Mouse (Mus musculus) monocyte, adult 5-6 weeks (primary cell): ENCODE measurements around the gene Sntb2. TPM values are rescaled to one million over a fixed set of nuclear protein-coding genes. Genes with fewer than 3 reads are reported as not detected.
"Not testable (repeated sequence)": the region's sequence is repeated elsewhere in the genome, so short reads cannot be mapped to it uniquely, and the experiment has no call there.

Source experiments
- ATAC-seq: fragments of 153-309, 156-312 bp; replicated peaks from 2 replicates; pipeline ENCODE4 v1.8.0; 2017; ENCODE audit warnings: mild to moderate bottlenecking; ENCODE audit not compliant: low TSS enrichment, insufficient number of reproducible peaks, severe bottlenecking, poor library complexity, low FRiP score
- total RNA-seq: library from RNA; stranded (forward); fragments of 200-1000, 200-491, 200-594 nt; gene quantifications from 3 replicates; pipeline ENCODE4 v1.2.3, GENCODE M21; 2017

Gene Sntb2
- total RNA-seq, 1 experiment from 2014 or later = 13.6 TPM

- ATAC-seq = peak; percentile 85
Observed at GRCm38 (mm10) chr8:106959626-106960025, 24.1 kb downstream of the Sntb2 start.

GRCm38 (mm10) chr8:106962322-106962721 lies 26.8 kb downstream of the Sntb2 start:
- ATAC-seq = no peak

GRCm38 (mm10) chr8:106963365-106963764 lies 27.8 kb downstream of the Sntb2 start:
- ATAC-seq = no peak

GRCm38 (mm10) chr8:106964573-106964972 lies 29.0 kb downstream of the Sntb2 start:
- no peak for ATAC-seq

- ATAC-seq = no peak
Observed at GRCm38 (mm10) chr8:106969964-106970363, 34.4 kb downstream of the Sntb2 start.

- no peak for ATAC-seq
Observed at GRCm38 (mm10) chr8:106971916-106972315, 36.4 kb downstream of the Sntb2 start.

GRCm38 (mm10) chr8:106972538-106973264 lies 37.2 kb downstream of the Sntb2 start:
- ATAC-seq = no peak

GRCm38 (mm10) chr8:106973526-106973925 lies 38.0 kb downstream of the Sntb2 start:
- ATAC-seq = not testable (repeated sequence)

GRCm38 (mm10) chr8:106974754-106975153 lies 39.2 kb downstream of the Sntb2 start:
- ATAC-seq = no peak

GRCm38 (mm10) chr8:106975764-106976163 lies 40.2 kb downstream of the Sntb2 start:
- ATAC-seq = no peak

- ATAC-seq = no peak
Observed at GRCm38 (mm10) chr8:106976436-106976835, 40.9 kb downstream of the Sntb2 start.

GRCm38 (mm10) chr8:106978755-106979251 lies 43.3 kb downstream of the Sntb2 start:
- ATAC-seq = no peak

GRCm38 (mm10) chr8:106985404-106985821 lies 49.9 kb downstream of the Sntb2 start:
- no peak for ATAC-seq

GRCm38 (mm10) chr8:106985951-106986350 lies 50.4 kb downstream of the Sntb2 start:
- ATAC-seq = no peak

- no peak for ATAC-seq
Observed at GRCm38 (mm10) chr8:106987557-106987956, 52.0 kb downstream of the Sntb2 start.

GRCm38 (mm10) chr8:106991393-106991792 lies 55.8 kb downstream of the Sntb2 start:
- ATAC-seq = no peak

- not testable (repeated sequence) for ATAC-seq
Observed at GRCm38 (mm10) chr8:106996339-106996738, 60.8 kb downstream of the Sntb2 start.

GRCm38 (mm10) chr8:106997416-106997815 lies 61.9 kb downstream of the Sntb2 start:
- ATAC-seq = no peak

- ATAC-seq = no peak
Observed at GRCm38 (mm10) chr8:106999068-106999467, 63.5 kb downstream of the Sntb2 start.

GRCm38 (mm10) chr8:107002532-107002931 lies 67.0 kb downstream of the Sntb2 start:
- peak; percentile 93 for ATAC-seq
